Mouse (Mus musculus): ENCODE data around the gene Anapc15-ps.

Anapc15-ps gene

GRCm38 (mm10) chr10:95669034-95669433 is 4.2 kb downstream of the Anapc15-ps start:
- no peak for DNase-seq (ENCODE audit: low spot score in 2 of 2)

GRCm38 (mm10) chr10:95667371-95668030 is 5.8 kb downstream of the Anapc15-ps start:
- DNase-seq (ENCODE audit: low spot score in 2 of 2) = no peak

- DNase-seq (ENCODE audit: low spot score in 2 of 2) = no peak
Observed at GRCm38 (mm10) chr10:95666791-95667190, 6.5 kb downstream of the Anapc15-ps start.

GRCm38 (mm10) chr10:95665426-95665990 is 7.7 kb downstream of the Anapc15-ps start:
- no peak for DNase-seq (ENCODE audit: low spot score in 2 of 2)

GRCm38 (mm10) chr10:95664613-95665012 is 8.6 kb downstream of the Anapc15-ps start:
- no peak for DNase-seq (ENCODE audit: low spot score in 2 of 2)

GRCm38 (mm10) chr10:95660356-95660755 is 12.9 kb downstream of the Anapc15-ps start:
- no peak for DNase-seq (ENCODE audit: low spot score in 2 of 2)

GRCm38 (mm10) chr10:95659471-95660150 is 13.6 kb downstream of the Anapc15-ps start:
- DNase-seq (ENCODE audit: low spot score in 2 of 2) = no peak

GRCm38 (mm10) chr10:95658836-95659343 is 14.4 kb downstream of the Anapc15-ps start:
- no peak for DNase-seq (ENCODE audit: low spot score in 2 of 2)

- no peak for DNase-seq (ENCODE audit: low spot score in 2 of 2)
Observed at GRCm38 (mm10) chr10:95656236-95657225, 16.7 kb downstream of the Anapc15-ps start.

- DNase-seq (ENCODE audit: low spot score in 2 of 2) = no peak
Observed at GRCm38 (mm10) chr10:95652131-95652530, 21.1 kb downstream of the Anapc15-ps start.

- DNase-seq (ENCODE audit: low spot score in 2 of 2) = no peak
Observed at GRCm38 (mm10) chr10:95648326-95648888, 24.8 kb downstream of the Anapc15-ps start.

- no peak for DNase-seq (ENCODE audit: low spot score in 2 of 2)
Observed at GRCm38 (mm10) chr10:95647128-95647527, 26.1 kb downstream of the Anapc15-ps start.

- DNase-seq (ENCODE audit: low spot score in 2 of 2) = no peak
Observed at GRCm38 (mm10) chr10:95646576-95646975, 26.7 kb downstream of the Anapc15-ps start.

GRCm38 (mm10) chr10:95643696-95644360 is 29.4 kb downstream of the Anapc15-ps start:
- DNase-seq (ENCODE audit: low spot score in 2 of 2) = no peak

- no peak for DNase-seq (ENCODE audit: low spot score in 2 of 2)
Observed at GRCm38 (mm10) chr10:95643042-95643441, 30.2 kb downstream of the Anapc15-ps start.

GRCm38 (mm10) chr10:95641335-95641734 is 31.9 kb downstream of the Anapc15-ps start:
- DNase-seq (ENCODE audit: low spot score in 2 of 2) = no peak

- no peak for DNase-seq (ENCODE audit: low spot score in 2 of 2)
Observed at GRCm38 (mm10) chr10:95639429-95639828, 33.8 kb downstream of the Anapc15-ps start.

- DNase-seq (ENCODE audit: low spot score in 2 of 2) = no peak
Observed at GRCm38 (mm10) chr10:95634751-95635150, 38.5 kb downstream of the Anapc15-ps start.

- DNase-seq (ENCODE audit: low spot score in 2 of 2) = peak in 1 of 2 experiments; percentile 16
Observed at GRCm38 (mm10) chr10:95634261-95634660, 39.0 kb downstream of the Anapc15-ps start.

- DNase-seq (ENCODE audit: low spot score in 2 of 2) = peak; percentile 22 to 46
Observed at GRCm38 (mm10) chr10:95631568-95631967, 41.7 kb downstream of the Anapc15-ps start.

Data from spleen, postnatal 36 days (tissue).